Mouse (Mus musculus): ENCODE data around the gene Lrrc8d.

Gene Lrrc8d

DNA sequence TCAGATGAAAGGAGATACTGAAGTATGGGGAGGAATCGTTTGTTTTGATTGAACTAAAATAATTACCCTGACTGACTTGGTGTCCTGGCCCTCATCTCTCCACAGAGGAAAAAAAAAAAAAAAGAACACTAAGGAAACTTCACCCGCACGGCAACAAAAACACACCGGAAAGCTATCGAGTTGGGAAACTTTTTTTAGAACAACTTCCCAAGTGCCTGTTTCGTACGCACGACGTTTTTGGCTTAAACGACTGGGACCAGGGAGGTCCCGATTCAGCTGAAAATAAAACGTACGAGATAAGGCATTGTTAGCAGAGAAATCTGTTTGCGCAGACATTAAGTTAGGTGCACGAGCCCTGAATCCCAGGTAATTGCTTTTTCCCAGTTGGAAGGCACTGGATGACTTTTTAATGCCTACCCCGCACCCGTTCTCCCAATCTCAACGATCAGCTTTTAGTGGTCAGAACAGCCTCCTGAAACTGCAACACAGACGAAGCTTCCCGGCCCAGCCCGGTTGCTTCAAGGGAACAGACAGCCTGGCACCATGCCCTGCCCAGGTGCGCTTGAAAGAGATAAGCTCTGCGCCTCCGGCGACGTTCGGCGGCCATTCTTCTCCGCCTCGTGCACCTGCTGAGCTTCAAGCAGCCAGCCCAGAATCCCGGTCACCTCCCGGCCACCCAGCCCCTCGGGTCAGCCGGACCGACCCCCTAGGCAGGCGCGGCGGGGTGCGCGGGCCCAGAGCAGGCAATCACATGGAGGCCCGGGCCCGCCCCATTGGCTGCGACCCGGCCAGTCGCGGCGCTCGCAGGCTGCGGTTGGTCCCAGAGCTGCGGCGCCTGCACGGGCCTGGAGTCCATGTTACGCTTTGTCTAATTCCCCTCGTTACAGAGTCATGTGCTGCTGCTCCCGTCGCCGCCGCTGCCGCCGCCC, at the start of gene Lrrc8d:
TSS of gene Lrrc8d (plus strand) at position 829 of the 929 bp plus-strand sequence.
- DNase-seq (ENCODE audit: extremely low spot score, low spot score) = peak; percentile 88

DNA sequence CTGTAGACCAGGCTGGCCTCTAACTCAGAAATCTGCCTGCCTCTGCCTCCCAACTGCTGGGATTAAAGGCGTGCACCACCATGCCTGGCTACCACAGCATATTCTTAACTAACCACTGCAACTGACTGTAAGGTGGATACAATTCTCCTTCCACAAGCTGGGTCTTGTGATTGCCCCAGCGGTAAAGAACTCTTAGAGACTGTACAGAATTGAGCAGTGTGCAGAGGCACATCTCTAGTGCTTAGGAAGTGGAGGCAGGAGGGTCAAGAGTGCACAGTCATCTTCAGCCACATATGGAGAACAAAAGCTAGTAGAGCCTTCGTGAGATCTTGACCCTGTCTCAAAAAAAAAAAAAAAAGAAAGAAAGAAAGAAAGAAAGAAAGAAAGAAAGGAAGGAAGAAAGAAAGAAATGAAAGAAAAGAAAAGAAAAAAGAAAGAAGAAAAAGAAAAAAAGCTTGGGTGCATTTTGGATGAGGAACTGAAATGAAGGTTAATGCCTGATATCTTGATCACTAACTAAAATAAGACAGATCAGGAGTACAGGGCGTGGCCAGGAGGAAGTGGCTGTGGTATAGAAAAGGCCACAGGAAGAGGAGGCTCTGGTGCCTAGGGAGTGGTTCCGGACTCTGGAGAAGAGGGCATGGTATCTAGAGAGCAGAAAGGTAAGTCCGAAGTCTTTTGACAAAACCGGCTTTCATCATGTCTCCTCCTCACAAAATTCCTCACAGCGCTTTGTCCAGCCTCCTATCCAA, 48.9 kb upstream of the Lrrc8d start:
- DNase-seq (ENCODE audit: extremely low spot score, low spot score) = no peak

DNA sequence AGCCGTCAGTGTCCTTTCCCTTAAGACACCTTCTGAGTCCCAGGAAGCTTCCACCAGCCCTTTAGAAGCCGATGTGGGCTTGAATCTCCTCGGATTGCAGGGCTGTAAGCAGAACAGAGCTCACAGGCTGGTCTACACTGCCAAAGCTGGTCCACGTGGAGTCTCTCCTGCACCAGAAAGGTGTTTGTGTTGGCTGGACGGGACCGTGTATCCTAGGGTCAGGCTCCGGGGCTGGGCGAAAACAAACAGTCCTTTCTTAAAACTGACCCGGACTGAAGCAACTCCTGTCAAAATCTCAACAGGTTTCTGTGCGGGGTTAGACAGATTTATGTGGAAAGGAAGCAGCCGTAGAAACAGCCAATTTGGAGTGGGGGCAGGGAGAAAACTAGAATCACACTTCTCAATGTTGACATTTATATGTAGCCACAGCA, 48.2 kb upstream of the Lrrc8d start:
- DNase-seq (ENCODE audit: extremely low spot score, low spot score) = peak; percentile 22

DNA sequence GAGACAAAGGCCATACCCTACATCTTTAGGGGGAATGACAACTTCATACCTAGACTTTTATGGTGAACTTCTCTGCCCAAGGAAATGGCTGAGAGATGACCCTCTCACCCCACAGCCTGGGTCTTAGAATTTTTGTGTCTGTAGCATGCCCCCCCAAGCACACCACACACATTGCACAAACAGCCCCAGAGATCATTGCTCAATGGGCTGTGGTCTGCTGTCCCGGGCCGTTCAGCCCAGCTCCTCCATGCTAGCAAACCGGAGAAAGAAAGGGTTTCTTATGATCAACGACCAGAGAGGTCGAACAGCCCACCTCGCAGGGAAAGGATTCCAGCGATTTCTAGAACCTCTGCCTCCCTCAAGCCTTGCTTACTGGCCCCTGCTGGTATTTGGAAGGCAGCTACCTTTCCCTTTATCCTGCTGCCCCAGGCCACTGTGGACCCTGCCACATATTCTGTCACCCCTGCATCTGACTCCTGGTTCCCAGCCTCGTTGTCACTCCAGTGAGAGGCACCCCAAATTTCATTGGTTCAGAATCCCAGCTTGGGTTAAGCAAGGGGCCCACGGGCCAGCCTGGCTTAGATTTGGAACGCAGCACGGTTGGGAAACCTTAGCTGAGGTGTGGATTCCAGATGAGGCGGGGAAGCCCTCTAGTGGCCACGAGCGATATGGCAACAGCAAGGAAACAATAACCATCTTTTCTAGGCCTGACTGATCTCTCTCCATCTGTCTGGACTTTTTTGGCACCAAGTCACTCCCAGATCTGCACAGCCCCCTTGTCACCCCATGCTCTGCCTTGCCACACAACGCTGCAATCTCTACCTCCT, 45.3 kb upstream of the Lrrc8d start:
- peak; percentile 85 for DNase-seq (ENCODE audit: extremely low spot score, low spot score)

GRCm38 (mm10) chr5:105655100-105655734, 44.6 kb upstream of the Lrrc8d start:
- DNase-seq (ENCODE audit: extremely low spot score, low spot score) = no peak

DNA sequence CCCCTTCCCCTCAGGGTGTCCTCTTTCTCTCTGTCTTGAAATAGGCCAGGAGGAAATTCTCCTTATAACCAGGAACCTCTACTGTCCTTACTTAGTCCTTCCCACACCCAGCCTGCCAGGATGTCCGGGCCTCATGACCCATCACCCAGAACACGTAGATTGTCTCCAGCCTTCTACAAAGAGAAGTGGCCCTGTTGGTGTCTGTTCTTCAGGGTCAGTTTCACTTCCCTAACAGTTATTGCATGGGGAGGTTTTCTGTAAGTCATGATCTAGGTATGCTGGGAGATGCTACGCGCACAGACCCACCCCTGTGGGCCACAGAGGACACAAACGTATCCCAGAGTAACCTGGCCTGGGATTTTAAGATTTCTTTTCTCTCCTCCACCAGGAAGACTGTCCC, 37.9 kb upstream of the Lrrc8d start:
- no peak for DNase-seq (ENCODE audit: extremely low spot score, low spot score)

- DNase-seq (ENCODE audit: extremely low spot score, low spot score) = no peak
These were observed 32.8 kb upstream of the Lrrc8d start for GRCm38 (mm10) chr5:105666930-105667329.

GRCm38 (mm10) chr5:105667411-105667810, 32.4 kb upstream of the Lrrc8d start:
- DNase-seq (ENCODE audit: extremely low spot score, low spot score) = no peak

DNA sequence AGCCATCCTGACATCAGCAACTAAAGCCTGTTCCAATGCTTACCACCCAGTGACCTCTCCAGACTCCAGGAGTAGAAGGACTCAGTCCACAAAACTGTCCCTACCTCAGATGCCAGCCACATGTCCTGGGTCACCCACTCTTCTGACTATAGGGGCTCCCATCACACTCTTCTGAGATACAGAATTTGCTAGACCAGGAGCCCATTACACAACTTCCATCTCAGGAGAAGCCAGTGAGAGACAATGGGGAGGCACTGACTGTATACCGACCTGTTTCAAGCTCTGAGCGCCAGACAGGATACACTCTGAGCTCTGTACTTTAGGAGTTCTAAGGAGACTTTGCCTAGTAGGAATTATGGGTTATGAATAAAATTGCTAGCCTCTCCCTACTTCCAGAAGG, 30.7 kb upstream of the Lrrc8d start:
- no peak for DNase-seq (ENCODE audit: extremely low spot score, low spot score)

GRCm38 (mm10) chr5:105669508-105670353, 30.0 kb upstream of the Lrrc8d start:
- DNase-seq (ENCODE audit: extremely low spot score, low spot score) = no peak

DNA sequence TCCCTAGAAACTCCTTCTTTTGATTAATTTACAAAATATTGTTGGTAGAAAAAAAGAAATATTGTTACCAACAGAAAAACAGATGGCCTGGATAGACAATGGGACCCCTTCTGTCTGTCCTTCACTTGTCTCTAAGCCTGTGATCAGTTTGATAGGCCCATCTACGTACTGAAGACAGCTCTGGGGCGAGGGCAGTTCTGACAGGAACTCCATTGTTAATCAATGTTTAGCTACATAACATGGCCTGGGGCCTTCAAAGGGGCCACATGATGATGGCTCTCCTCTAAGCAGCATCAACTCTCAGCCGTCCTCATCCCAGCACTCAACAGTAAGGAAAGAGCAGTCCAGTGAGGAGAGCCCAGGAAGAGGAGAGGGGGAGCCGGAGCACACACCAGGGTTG, 27.4 kb upstream of the Lrrc8d start:
- DNase-seq (ENCODE audit: extremely low spot score, low spot score) = no peak

DNA sequence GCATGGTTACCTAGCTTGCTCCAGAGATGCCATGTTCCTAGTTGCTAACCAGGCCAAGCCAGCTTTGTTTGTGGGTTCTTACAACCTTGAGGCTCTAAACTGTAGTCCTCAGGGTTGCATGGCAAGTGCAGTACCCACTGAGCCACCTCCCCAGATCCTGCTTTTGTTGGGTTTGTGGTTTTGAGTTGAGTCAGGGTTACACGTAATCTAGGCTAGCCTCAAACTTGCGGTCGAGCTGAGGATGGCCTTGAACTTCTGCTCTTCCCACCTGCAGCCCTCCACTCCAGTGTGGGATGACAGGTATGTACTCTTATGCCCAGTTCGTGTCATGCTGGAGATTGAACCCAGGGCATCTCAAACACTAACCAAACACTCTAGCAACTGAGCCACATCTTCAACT, 24.3 kb upstream of the Lrrc8d start:
- DNase-seq (ENCODE audit: extremely low spot score, low spot score) = no peak

DNA sequence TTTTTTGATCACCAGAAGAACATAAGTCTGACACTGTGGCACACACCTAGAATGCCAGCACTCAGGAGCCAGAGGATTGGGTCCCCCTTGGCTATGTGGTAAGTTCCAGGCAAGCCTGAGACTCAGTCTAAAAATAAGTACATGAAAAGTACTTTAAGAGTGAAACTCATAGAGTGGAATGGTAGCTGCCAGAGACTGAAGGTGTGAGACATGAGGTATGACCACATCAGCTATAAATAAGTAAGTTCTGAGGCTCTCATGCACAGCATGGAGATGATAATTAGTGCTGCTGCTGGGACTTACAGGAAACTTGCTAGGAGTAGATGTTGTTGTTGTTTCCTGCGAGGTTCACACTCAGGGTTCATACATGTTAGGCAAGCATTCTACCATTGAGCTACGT, 22.7 kb upstream of the Lrrc8d start:
- DNase-seq (ENCODE audit: extremely low spot score, low spot score) = no peak

DNA sequence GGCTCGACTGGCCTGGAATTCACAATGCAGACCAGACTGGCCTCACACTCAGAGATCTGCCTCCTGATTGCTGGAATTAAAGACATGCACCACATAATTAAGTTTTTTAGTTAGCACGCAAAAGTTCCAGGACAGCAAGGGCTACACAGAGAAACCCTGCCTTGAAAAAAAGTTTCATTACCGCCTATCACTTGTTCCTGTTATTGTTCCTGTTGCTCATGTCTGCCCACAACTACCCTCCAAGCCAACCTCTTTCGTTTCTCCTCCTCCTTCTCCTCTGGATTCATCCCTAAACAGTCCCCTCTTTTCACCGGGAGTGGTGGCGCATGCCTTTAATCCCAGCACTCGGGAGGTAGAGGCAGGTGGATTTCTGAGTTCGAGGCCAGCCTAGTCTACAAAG, 21.5 kb upstream of the Lrrc8d start:
- no peak for DNase-seq (ENCODE audit: extremely low spot score, low spot score)

DNA sequence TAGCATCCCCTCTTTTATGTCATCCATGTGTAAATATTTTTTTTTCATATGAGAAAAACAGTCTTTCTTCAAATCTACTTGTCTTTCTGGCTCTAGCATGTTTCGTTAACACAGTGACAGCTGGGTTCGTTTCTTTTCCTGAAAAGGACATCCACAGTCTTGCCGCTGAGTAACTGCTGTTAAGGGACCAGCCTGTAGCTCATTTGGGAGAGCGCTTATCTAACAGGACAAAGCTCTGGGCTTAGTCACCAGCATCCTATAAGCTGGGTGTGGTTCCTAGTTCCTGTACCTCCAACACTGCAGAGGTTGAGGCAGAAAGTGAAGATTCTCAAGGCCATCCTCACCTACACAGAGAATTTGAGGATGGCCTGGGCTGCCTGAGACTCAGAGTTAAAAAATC, 20.5 kb upstream of the Lrrc8d start:
- DNase-seq (ENCODE audit: extremely low spot score, low spot score) = no peak

DNA sequence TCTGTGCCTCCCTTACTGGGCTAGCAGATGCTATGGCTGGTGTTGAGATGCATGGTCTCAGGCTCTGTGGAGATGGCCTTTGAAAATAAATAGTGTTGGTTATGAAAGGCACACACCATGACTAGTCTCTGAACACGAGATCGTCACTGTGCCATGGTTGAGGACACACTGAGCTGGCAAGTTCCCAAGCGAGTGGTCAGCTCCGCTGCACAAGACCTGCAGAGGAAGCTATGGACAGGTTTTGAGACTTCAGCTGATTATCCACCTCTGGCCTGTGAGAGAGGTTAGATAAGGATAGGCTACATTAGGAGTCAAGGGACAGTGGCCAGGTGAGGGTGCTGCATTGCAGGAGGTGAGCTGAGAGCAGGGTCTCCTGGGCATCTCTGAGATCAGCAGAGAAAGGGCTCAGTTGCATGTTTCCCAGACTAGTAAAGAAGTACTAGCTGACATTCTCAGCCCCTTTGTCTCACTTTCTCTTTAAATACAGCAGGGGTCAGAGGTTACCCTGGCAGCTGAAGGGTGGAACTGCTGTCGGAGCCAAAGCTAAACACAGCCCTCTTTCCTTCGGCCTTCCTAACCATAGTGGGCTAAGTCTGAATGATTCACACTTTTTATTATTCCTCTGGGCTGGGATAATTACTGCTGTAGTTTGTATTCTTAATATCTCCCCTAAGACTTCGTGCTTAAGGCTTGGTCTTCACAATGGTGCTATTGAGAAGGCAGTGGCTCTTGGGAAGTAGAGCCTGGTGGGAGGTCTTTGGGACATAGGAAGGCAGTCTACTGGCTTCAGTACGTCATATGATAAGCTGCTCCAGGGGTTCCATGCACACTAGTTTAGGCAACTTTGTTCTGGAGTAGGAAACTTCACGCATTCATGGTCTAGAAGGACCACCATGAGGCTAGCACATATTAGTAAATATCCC, 19.6 kb upstream of the Lrrc8d start:
- DNase-seq (ENCODE audit: extremely low spot score, low spot score) = no peak

DNA sequence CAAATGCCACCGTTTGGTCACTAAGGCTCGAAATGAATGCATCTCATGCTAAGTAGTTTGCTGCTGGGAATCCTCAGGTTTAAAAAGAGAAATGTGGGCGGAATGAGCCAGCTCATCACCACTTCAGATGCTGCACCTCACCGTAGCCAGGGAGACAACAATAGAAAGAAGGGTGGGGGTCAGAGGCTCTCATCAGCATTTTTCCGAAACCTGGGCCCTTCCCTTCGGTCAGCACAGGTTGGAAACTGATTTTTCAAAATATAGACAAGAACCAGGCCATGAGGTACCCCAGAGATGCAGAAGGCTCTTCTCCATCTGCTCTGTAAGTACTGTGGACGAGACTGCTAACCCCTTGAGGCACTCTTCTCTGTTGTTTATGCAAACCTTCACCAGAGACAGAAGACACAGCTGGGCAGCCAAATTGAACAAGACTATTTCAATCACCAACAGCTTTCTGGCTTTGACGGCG, 17.6 kb upstream of the Lrrc8d start:
- DNase-seq (ENCODE audit: extremely low spot score, low spot score) = no peak

DNA sequence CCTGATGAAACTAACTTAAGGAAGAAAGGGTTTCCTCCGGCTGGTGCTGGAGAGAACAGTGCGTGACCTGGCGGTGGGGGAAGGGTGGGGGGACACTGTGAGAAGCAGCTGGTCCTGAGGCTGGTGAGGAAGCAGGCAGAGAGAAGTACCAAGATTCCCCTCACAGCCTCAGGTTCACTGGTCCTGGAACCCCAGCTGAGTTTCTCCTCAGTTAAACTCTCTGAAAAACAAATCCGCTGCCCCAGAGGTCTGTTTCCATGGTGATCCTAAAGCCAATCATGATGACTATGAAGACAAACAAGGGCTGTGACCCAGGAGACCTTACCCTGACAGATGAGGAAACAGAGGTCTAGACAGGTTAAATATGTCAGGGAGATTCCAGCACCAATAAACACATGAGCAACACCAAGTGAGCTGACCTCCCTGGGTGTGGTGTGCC, 15.8 kb upstream of the Lrrc8d start:
- DNase-seq (ENCODE audit: extremely low spot score, low spot score) = no peak

All from neural tube, embryonic 10.5 days (tissue).